Mouse (Mus musculus) heart, adult 2 months (tissue): Measurements from ENCODE around the gene Prdm16.

ENCODE experiments used
- CTCF ChIP-seq: fragments of 200-600 bp; IDR thresholded peaks from 2 replicates; pipeline ENCODE4 v1.8.1; 2022; ENCODE audit warnings: antibody characterized with exemption, mild to moderate bottlenecking, moderate library complexity
- POLR2A ChIP-seq: fragments of 200-500 bp; IDR thresholded peaks from 2 replicates; pipeline ENCODE4 v1.6.1; 2011; ENCODE audit warnings: mild to moderate bottlenecking, low read depth, low read length, control low read depth; ENCODE audit not compliant: insufficient read depth

GRCm38 (mm10) chr4:154429770-154430169 is 206.9 kb downstream of the Prdm16 start:
- TF ChIP-seq POLR2A (no peak), CTCF (no peak)
